Comparison of ENCODE assay signal across 21 mouse cellular contexts in genomic region chr10:23557828-23558227, GRCm38 (mm10).
DNase-seq lines count a peak whose midpoint lies in the region; ATAC-seq and TF ChIP-seq lines count a peak whose summit lies in the region.
"Had no signal": no experiment of that assay in that cellular context is flagged by ENCODE, and none has a peak within 500 bp of the region (broad histone marks: within the 10 kb centered on the region; RNA-seq: fewer than 3 reads in every experiment).

No protein-coding gene starts in this region.

- no peak overlapping the region for H3K4me3 ChIP-seq in embryonic fibroblast, embryonic 13.5 days (ENCODE audit: insufficient read depth, low read length)
- H3K4me3 ChIP-seq: forebrain, embryonic 12.5 days; heart, embryonic 15.5 days; hindbrain, embryonic 10.5 days; limb, embryonic 13.5 days; megakaryocyte, embryonic 14.5 days; stomach, embryonic 15.5 days had no signal

- H3K4me1 ChIP-seq in embryonic fibroblast, embryonic 13.5 days (ENCODE audit: control insufficient read depth, insufficient read depth, low read length): peaks cover 5% of the 10 kb centered on the region; the same call in 1 of the 2 replicates
- H3K4me1 ChIP-seq: forebrain, embryonic 12.5 days; heart, embryonic 15.5 days; hindbrain, embryonic 10.5 days; limb, embryonic 13.5 days; megakaryocyte, embryonic 14.5 days; stomach, embryonic 15.5 days had no signal

- DNase-seq in 3134 (ENCODE audit: extremely low read depth, insufficient read length, low spot score) (peak; percentile 43), 3T3-L1 (ENCODE audit: low read depth, low spot score) (peak; percentile 99), adipocyte (ENCODE audit: low spot score) (peak; percentile 72)
- no peak for DNase-seq in heart, postnatal 4 days
- DNase-seq in gastrocnemius, postnatal 14 days: no peak
- no peak for DNase-seq in cerebellum, postnatal 36 days
- DNase-seq: cerebellum, adult 9-11 months; gastrocnemius, postnatal 36 days; kidney, adult 18-20 months; midbrain, embryonic 14.5 days; right cerebral cortex, postnatal 14 days; thymus, adult 18-20 months had no signal

- H3K27ac ChIP-seq in embryonic fibroblast, embryonic 13.5 days (ENCODE audit: insufficient read depth, low read length): peak overlapping the region; percentile 79; the same call in 1 of the 2 replicates
- H3K27ac ChIP-seq: forebrain, embryonic 12.5 days; heart, embryonic 15.5 days; hindbrain, embryonic 10.5 days; kidney, postnatal 0 days; limb, embryonic 13.5 days; stomach, embryonic 15.5 days had no signal

- TF ChIP-seq POLR2A in embryonic fibroblast, embryonic 13.5 days (IDR thresholded peaks at IDR 0.05; ENCODE audit: low read depth, low read length): no peak; the same call in 1 of the 2 replicates

- intact Hi-C loops in gastrocnemius, postnatal 14 days (cut with DNase I; ENCODE audit: low total_unique reads): no loop called here

- no peak for ATAC-seq in frontal cortex, adult (ENCODE audit: low TSS enrichment)

- TF ChIP-seq CTCF in embryonic fibroblast, embryonic 13.5 days (IDR thresholded peaks at IDR 0.05; ENCODE audit: borderline replicate concordance, insufficient read depth, low read length): no peak

Comparison
In these comparisons a context has a peak if more than half of its experiments do, and no peak if none do; other contexts are left out.
1. DNase-seq: peak in 3134 (single experiment), 3T3-L1 (single experiment) and adipocyte (single experiment); none in heart, postnatal 4 days (single experiment), gastrocnemius, postnatal 14 days (single experiment) and cerebellum, postnatal 36 days (0 of 2).